Mouse (Mus musculus) thymus, adult 2 months (tissue): ENCODE results near the gene Dhcr24.

Experiments
- CTCF ChIP-seq: fragments of 200-500 bp; IDR thresholded peaks from 2 replicates; pipeline ENCODE4 v1.5.1; 2012; ENCODE audit warnings: mild to moderate bottlenecking, control low read depth, low read length, moderate library complexity, borderline replicate concordance; ENCODE audit not compliant: control insufficient read depth, poor library complexity, insufficient read depth; ENCODE audit errors: extremely low read depth
- POLR2A ChIP-seq: fragments of 200-500 bp; IDR thresholded peaks from 2 replicates; pipeline ENCODE4 v1.6.1; 2012; ENCODE audit warnings: mild to moderate bottlenecking, low read length, control low read depth, moderate library complexity; ENCODE audit not compliant: control insufficient read depth, poor library complexity, insufficient read depth; ENCODE audit errors: extremely low read depth

DNA sequence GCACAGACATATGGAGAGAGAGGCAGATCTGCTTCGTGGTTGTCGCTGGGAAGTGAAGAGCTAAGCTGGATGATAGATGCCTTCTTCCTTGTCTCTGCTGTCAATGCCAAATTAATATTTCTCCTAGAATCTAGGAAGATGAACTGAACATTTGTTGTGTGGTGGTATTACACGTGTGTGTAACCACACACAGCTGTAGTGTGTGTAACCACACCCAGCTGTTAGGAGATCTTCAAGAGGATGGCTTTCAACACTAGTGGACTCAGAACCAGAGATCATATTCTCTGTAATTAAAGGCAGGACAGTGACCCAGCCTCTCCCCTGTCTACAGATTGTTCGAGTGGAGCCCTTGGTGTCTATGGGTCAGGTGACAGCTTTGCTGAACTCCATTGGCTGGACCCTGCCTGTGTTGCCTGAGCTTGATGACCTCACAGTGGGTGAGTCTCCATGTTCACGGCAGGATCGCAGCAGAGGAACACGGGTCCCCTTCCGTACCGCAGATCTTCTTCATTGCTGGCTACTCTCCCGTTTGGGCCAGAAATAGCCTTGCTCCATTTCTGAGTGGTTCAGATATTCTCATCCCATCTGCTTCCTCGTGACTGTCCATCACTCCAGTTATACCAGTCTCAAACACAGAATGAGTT, 10.4 kb downstream of the Dhcr24 start:
- no peak for TF ChIP-seq POLR2A
- TF ChIP-seq CTCF, result no peak
